ENCODE assay signal across 20 mouse cellular contexts in the genomic region with DNA sequence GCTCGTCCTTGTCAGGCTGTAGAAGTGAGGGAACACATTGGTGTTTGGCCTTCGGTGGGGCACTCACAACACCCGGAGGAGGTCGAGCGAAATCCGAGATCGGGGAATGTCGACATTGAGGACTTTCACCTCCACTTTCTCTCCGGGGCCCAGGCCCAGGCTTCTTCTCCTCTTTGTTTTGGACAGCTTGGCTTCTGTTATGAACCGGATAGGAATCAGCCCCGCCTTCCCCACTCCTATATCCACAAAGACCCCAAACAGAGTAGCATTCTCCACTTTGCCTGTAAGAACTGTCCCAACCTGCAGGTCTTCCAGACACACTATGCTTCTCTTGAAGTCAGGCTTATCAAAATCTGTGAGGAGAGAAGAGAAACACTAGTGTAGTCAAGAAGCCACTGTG.
"Had no signal": no experiment of that assay in that cellular context is flagged by ENCODE, and none has a peak within 500 bp of the region (broad histone marks: within the 10 kb centered on the region; RNA-seq: fewer than 3 reads in every experiment).

No protein-coding gene starts in this region.

- DNase-seq: liver, postnatal 0 days; lung, adult 2 months; lung, postnatal 14 days; lung, postnatal 36 days; midbrain, embryonic 14.5 days; right cerebral cortex, adult 18-20 months; right cerebral cortex, postnatal 25 days; right cerebral cortex, postnatal 4 days; spleen, adult 18-20 months; thymus, adult 18-20 months; thymus, postnatal 25 days; thymus, postnatal 4 days had no signal

- H3K36me3 ChIP-seq: lung, embryonic 15.5 days had no signal

- ATAC-seq: liver, postnatal 0 days; lung, postnatal 0 days; midbrain, embryonic 16.5 days had no signal

- H3K9me3 ChIP-seq: liver, embryonic 15.5 days; lung, embryonic 15.5 days; midbrain, embryonic 12.5 days; neural tube, embryonic 12.5 days had no signal

- H3K4me3 ChIP-seq: liver, embryonic 15.5 days; lung, embryonic 15.5 days; megakaryocyte, embryonic 14.5 days; midbrain, embryonic 12.5 days; neural tube, embryonic 12.5 days had no signal

- H3K9ac ChIP-seq: liver, embryonic 15.5 days; liver, postnatal 0 days; lung, embryonic 15.5 days; midbrain, embryonic 12.5 days; neural tube, embryonic 12.5 days had no signal

- H3K27ac ChIP-seq: liver, embryonic 15.5 days; lung, embryonic 15.5 days; macrophage; midbrain, embryonic 12.5 days; neural tube, embryonic 12.5 days had no signal

- H3K4me2 ChIP-seq: liver, embryonic 15.5 days; lung, embryonic 15.5 days; midbrain, embryonic 12.5 days; neural tube, embryonic 12.5 days had no signal

- H3K4me1 ChIP-seq: lung, embryonic 15.5 days; midbrain, embryonic 12.5 days; neural tube, embryonic 12.5 days had no signal

- H3K27me3 ChIP-seq: liver, embryonic 15.5 days; lung, embryonic 15.5 days; megakaryocyte, embryonic 14.5 days; midbrain, embryonic 12.5 days; neural tube, embryonic 12.5 days had no signal
